Mouse (Mus musculus) thymus, adult 2 months (tissue): ENCODE data around the gene Cmtm3. TPM values are rescaled to one million over a fixed set of nuclear protein-coding genes. Genes with fewer than 3 reads are reported as not detected.

Source experiments
- DNase-seq: peaks from one replicate; pipeline ENCODE4 v3.0.0; 2021
- H3K27ac ChIP-seq: fragments of 200-500 bp; 2 replicates; pipeline ENCODE4 v1.5.1; 2012; ENCODE audit warnings: low read length, control low read depth; ENCODE audit not compliant: control insufficient read depth, insufficient read depth
- H3K27me3 ChIP-seq: fragments of 200-500 bp; 2 replicates; pipeline ENCODE4 v1.6.1; 2012; ENCODE audit warnings: mild to moderate bottlenecking, low read length, moderate library complexity, mixed read lengths; ENCODE audit not compliant: control insufficient read depth, insufficient read depth
- H3K36me3 ChIP-seq: fragments of 200-500 bp; 2 replicates; pipeline ENCODE4 v1.6.1; 2012; ENCODE audit warnings: mild to moderate bottlenecking, low read length, moderate library complexity; ENCODE audit not compliant: control insufficient read depth, insufficient read depth
- H3K4me1 ChIP-seq: fragments of 200-500 bp; replicated peaks from 2 replicates; pipeline ENCODE4 v1.6.1; 2012; ENCODE audit warnings: low read length; ENCODE audit not compliant: control insufficient read depth, insufficient read depth
- H3K4me3 ChIP-seq: fragments of 200-500 bp; 2 replicates; pipeline ENCODE4 v1.5.1; 2012; ENCODE audit warnings: mild to moderate bottlenecking, low read length, control low read depth, moderate library complexity; ENCODE audit not compliant: control insufficient read depth, insufficient read depth
- CTCF ChIP-seq: fragments of 200-500 bp; IDR thresholded peaks from 2 replicates; pipeline ENCODE4 v1.5.1; 2012; ENCODE audit warnings: mild to moderate bottlenecking, control low read depth, low read length, moderate library complexity, borderline replicate concordance; ENCODE audit not compliant: control insufficient read depth, poor library complexity, insufficient read depth; ENCODE audit errors: extremely low read depth
- POLR2A ChIP-seq: fragments of 200-500 bp; IDR thresholded peaks from 2 replicates; pipeline ENCODE4 v1.6.1; 2012; ENCODE audit warnings: mild to moderate bottlenecking, low read length, control low read depth, moderate library complexity; ENCODE audit not compliant: control insufficient read depth, poor library complexity, insufficient read depth; ENCODE audit errors: extremely low read depth
- WGBS: fragments of 180-500 bp; shearing (Covaris S2); methylation state at CpG from one replicate; pipeline ENCODE4 v1.1.7; 2018; 5-methylcytosine and 5-hydroxymethylcytosine counted together
- polyA plus RNA-seq: library from polyadenylated mRNA; depleted of rRNA; stranded (reverse); fragments of >200 nt; gene quantifications from 2 replicates; pipeline ENCODE4 v1.2.3, GENCODE M21; 2012

Gene Cmtm3
- polyA plus RNA-seq, 1 experiment: 63.4 TPM

- H3K36me3 ChIP-seq: no peaks in the 10 kb centered on the region
- 0 out of 2 replicates have a peak overlapping the region, but pooled peaks have one; percentile 12 for H3K27ac ChIP-seq
- 83% methylated on average over 14 of the region's 14 CpGs for WGBS
- no peak for TF ChIP-seq CTCF
- no peak for TF ChIP-seq POLR2A
- DNase-seq: no peak
- no peaks in the 10 kb centered on the region for H3K4me1 ChIP-seq
- no peaks in the 10 kb centered on the region for H3K27me3 ChIP-seq
- no peak overlapping the region for H3K4me3 ChIP-seq
These were observed 35.9 kb downstream of the Cmtm3 start for GRCm38 (mm10) chr8:104374864-104375846.

DNA sequence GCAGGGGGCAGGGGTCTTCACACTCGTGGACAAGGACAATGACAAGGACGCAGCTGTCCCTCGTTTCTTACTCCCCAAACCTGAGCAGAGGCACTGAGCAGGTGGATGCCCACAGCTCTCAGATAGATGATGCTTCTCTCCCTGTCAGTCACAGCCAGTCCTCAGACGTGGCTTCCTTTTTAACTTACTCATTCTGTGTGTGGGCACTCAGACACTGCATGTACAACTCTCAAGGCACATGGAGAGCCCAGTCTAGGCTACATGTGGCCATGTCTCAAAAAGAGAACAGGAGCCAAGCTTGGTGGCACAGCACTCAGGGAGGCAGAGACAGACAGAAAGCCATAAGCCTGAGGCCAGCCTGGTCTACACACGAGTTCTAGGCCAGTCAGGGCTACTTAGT is 36.7 kb downstream of the Cmtm3 start:
- Histone ChIP-seq H3K4me3 (no peak overlapping the region), H3K36me3 (no peaks in the 10 kb centered on the region), H3K27me3 (no peaks in the 10 kb centered on the region), H3K4me1 (no peaks in the 10 kb centered on the region), H3K27ac (no peak overlapping the region)
- whole genome bisulfite sequencing: 86% methylated on average over 5 of the region's 5 CpGs
- no peak for DNase-seq
- no peak for TF ChIP-seq POLR2A
- no peak for TF ChIP-seq CTCF

GRCm38 (mm10) chr8:104376669-104377068 is 37.5 kb downstream of the Cmtm3 start:
- TF ChIP-seq POLR2A (no peak), CTCF (no peak)
- Histone ChIP-seq H3K36me3 (no peaks in the 10 kb centered on the region), H3K27ac (no peak overlapping the region), H3K27me3 (no peaks in the 10 kb centered on the region), H3K4me3 (no peak overlapping the region), H3K4me1 (no peaks in the 10 kb centered on the region; the same call in 1 of the 2 replicates)
- 90% methylated on average over 11 of the region's 11 CpGs for WGBS
- DNase-seq: no peak

DNA sequence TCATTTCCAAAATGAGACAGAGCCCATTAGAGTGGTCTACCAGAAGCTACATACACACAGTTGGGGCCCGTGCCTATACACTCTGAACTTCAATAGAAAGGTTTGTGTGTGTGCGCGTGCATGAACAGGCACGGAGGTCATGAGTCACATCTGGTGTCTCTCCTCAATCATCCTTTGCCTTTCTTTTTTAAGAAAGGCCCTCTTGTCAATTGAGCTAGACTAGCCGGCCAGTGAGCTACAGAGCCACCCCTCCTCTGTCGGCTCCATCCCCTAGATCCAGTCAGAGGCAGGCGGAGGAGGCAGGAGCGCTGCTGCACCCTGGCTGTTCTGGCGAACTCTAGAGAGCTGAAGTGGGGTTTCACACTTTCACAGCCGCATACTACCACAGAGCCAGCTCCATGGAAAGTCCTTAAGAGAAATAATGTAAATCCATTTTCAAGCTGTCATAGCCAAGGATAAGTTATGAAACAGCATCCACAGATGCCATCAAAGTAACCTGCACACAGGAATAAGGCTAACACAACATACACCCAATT is 40.2 kb downstream of the Cmtm3 start:
- no peaks in the 10 kb centered on the region for H3K36me3 ChIP-seq
- no peak for DNase-seq
- WGBS: 95% methylated on average over 10 of the region's 10 CpGs
- TF ChIP-seq POLR2A (no peak), CTCF (no peak)
- H3K4me1 ChIP-seq: no peaks in the 10 kb centered on the region; the same call in 1 of the 2 replicates
- no peak overlapping the region for H3K4me3 ChIP-seq
- H3K27me3 ChIP-seq: no peaks in the 10 kb centered on the region
- no peak overlapping the region for H3K27ac ChIP-seq

GRCm38 (mm10) chr8:104380269-104380668 is 41.1 kb downstream of the Cmtm3 start:
- 94% methylated on average over 7 of the region's 7 CpGs for WGBS
- DNase-seq: no peak
- TF ChIP-seq CTCF: no peak
- no peak for TF ChIP-seq POLR2A
- Histone ChIP-seq H3K27me3 (no peaks in the 10 kb centered on the region), H3K4me3 (no peak overlapping the region), H3K4me1 (no peaks in the 10 kb centered on the region; the same call in 1 of the 2 replicates), H3K27ac (no peak overlapping the region), H3K36me3 (no peaks in the 10 kb centered on the region)

DNA sequence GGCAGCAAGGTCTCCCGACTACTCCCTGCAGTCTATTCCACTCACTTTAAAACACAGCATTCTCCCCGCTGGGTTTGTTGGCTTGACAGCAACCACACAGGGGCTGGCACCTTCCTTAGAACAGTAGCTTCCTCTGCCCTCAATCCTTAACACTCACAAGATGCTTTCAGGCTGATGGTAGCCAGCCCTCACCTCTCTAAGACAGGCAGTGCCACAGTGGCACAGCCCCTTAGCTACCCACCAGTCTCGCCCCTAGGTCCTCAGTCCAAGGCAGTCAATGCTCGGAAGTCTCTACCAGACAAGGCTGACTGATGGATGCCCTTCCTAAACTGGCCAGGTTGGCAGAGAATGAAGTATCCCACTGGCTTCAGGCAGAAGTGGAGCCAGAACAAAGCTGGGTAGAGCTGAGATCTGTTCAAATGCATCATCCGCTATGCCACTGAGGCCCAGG is 41.8 kb downstream of the Cmtm3 start:
- Histone ChIP-seq H3K27ac (no peak overlapping the region), H3K4me1 (no peaks in the 10 kb centered on the region; the same call in 1 of the 2 replicates), H3K27me3 (no peaks in the 10 kb centered on the region), H3K4me3 (no peak overlapping the region), H3K36me3 (no peaks in the 10 kb centered on the region)
- WGBS: 90% methylated on average over 5 of the region's 5 CpGs
- no peak for TF ChIP-seq POLR2A
- TF ChIP-seq CTCF: no peak
- DNase-seq: no peak

- WGBS: 79% methylated on average over 2 of the region's 2 CpGs
- no peak overlapping the region for H3K27ac ChIP-seq
- no peaks in the 10 kb centered on the region for H3K36me3 ChIP-seq
- DNase-seq: no peak
- no peaks in the 10 kb centered on the region for H3K27me3 ChIP-seq
- H3K4me3 ChIP-seq: no peak overlapping the region
- no peak for TF ChIP-seq CTCF
- no peak for TF ChIP-seq POLR2A
- H3K4me1 ChIP-seq: no peaks in the 10 kb centered on the region; the same call in 1 of the 2 replicates
These were observed 44.1 kb downstream of the Cmtm3 start for GRCm38 (mm10) chr8:104383296-104383695.
